Mouse (Mus musculus) CH12.LX (cell line): ENCODE data around the gene Sgce. TPM values are rescaled to one million over a fixed set of nuclear protein-coding genes. Genes with fewer than 3 reads are reported as not detected.

Experiments used
- polyA plus RNA-seq: library from polyadenylated mRNA; unstranded; fragments of >175 nt; gene quantifications from 2 replicates; pipeline ENCODE4 v1.2.1, GENCODE M21; 2012; ENCODE audit warnings: low read depth; ENCODE audit not compliant: insufficient read length
- total RNA-seq, 2 experiments: library from RNA; depleted of rRNA; stranded (reverse); fragments of 300-350 nt in 1 of 2; fragments of >200 nt in 1 of 2; gene quantifications; 2 replicates each; pipeline ENCODE4 v1.2.3; 2012 to 2014

Gene Sgce
- total and polyA plus RNA-seq, 3 experiments: not detected

Other genes starting within 250 kb of the Sgce start
- 0.04 TPM in 1 of 2 replicates, not detected in the other for gene Col1a2, start 242.4 kb downstream of the Sgce start, total RNA-seq (2012; rRNA removed)
- gene Col1a2, start 242.4 kb downstream of the Sgce start, total RNA-seq (2014; rRNA removed): 0.12 TPM in 1 of 2 replicates, not detected in the other
- gene Col1a2, start 242.4 kb downstream of the Sgce start, polyA plus RNA-seq: not detected in 2 replicates
- 13.1 and 13.9 TPM in 2 replicates for gene Casd1, start 146.4 kb downstream of the Sgce start, total RNA-seq (2012; rRNA removed)
- 38.2 and 42.7 TPM in 2 replicates for gene Casd1, start 146.4 kb downstream of the Sgce start, total RNA-seq (2014; rRNA removed)
- 16.7 and 30.4 TPM in 2 replicates for gene Casd1, start 146.4 kb downstream of the Sgce start, polyA plus RNA-seq
- gene Peg10, start 99 bp upstream of the Sgce start, total RNA-seq (2012; rRNA removed): under 0.01 TPM in 1 of 2 replicates, not detected in the other
- not detected in 2 replicates for gene Peg10, start 99 bp upstream of the Sgce start, total RNA-seq (2014; rRNA removed)
- not detected in 2 replicates for gene Peg10, start 99 bp upstream of the Sgce start, polyA plus RNA-seq
- not detected in 2 replicates for gene Ppp1r9a, start 155.7 kb upstream of the Sgce start, total RNA-seq (2012; rRNA removed)
- gene Ppp1r9a, start 155.7 kb upstream of the Sgce start, total RNA-seq (2014; rRNA removed): 1.0 TPM in 1 of 2 replicates, not detected in the other
- 0.29 TPM in 1 of 2 replicates, not detected in the other for gene Ppp1r9a, start 155.7 kb upstream of the Sgce start, polyA plus RNA-seq